Mouse (Mus musculus) brain, embryonic 18.5 days (tissue): ENCODE measurements at regions not wholly inside any gene's neighbourhood (a gene's known extent, or its start where the extent isn't known, plus 50 kb on each side); places are given as distances from the start of the nearest gene placed in this dataset.

Source experiments
- DNase-seq: peaks from one replicate; pipeline ENCODE4 v3.0.0-alpha.2; 2012; ENCODE audit warnings: low read depth, low spot score

DNA sequence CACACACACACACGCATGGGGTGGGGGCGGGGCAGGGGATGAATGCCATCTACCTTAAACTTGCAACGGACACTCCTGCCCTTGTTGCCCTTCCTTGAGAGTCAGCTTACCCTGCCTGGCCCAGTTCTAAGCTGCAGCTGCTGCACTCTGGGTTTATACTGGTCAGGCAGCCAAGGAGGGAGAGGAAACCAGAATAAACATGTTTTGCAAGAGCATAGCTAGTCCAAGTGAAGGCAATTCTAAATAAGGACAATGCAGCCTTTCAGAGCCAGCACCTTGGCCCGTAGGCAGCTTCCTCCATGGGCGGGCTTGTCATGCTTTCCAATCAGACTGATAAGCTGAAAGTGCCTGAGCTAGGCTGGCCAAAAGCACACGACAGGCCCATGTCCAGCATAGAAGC, 73.7 kb upstream of the Fggy start:
- DNase-seq = no peak

GRCm38 (mm10) chr4:95487323-95487722, 70.0 kb upstream of the Fggy start:
- no peak for DNase-seq

- DNase-seq = no peak
These were observed 69.3 kb upstream of the Fggy start for GRCm38 (mm10) chr4:95487969-95488368.

DNA sequence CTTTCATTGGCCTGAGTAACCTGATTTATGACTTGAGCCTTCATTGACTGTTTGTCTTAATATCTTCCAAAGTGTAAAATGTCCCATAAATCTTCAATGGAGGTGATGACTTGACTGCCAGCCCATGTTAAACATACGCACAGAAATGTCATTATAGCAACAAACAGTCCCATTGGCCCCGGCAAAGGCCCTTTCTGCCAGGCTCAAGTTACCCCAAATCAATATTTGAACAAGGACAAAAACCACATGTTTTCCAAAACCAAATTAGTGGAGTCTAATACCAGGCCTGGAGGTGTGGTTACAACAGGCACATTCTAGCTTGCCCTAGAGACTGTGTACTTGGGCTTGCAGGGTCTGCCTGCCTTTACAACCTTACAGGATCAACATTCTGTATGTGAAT, 68.2 kb upstream of the Fggy start:
- DNase-seq = no peak

DNA sequence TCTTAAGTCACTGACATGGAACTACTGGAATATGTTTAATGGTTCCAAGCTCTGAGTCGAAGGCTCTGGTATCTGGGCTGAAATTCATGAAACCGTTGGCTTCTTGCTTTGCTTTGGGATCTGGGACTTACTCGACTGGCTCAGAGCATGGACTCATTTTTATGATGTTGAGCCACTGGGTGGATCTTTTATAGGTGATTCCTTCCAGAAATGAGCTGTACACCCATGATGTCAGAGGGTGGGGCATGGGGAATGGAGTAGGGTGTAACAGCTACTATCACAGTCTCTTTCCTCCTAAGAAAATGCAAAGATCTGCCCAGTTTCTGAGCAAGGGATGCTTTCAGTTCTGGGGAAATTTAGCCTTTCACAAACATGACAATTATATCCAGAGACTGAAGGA, 57.0 kb upstream of the Fggy start:
- DNase-seq = no peak

GRCm38 (mm10) chr4:95501164-95501563, 56.1 kb upstream of the Fggy start:
- DNase-seq = no peak

GRCm38 (mm10) chr4:95507141-95507945, 50.0 kb upstream of the Fggy start:
- DNase-seq = no peak
